Mouse (Mus musculus): ENCODE data around the gene Rab28. TPM values are rescaled to one million over a fixed set of nuclear protein-coding genes. Genes with fewer than 3 reads are reported as not detected.

The Rab28 gene
- 29.0 and 38.1 TPM in 2 replicates for polyA plus RNA-seq (2012; rRNA removed; ENCODE audit: low replicate concordance)

DNA sequence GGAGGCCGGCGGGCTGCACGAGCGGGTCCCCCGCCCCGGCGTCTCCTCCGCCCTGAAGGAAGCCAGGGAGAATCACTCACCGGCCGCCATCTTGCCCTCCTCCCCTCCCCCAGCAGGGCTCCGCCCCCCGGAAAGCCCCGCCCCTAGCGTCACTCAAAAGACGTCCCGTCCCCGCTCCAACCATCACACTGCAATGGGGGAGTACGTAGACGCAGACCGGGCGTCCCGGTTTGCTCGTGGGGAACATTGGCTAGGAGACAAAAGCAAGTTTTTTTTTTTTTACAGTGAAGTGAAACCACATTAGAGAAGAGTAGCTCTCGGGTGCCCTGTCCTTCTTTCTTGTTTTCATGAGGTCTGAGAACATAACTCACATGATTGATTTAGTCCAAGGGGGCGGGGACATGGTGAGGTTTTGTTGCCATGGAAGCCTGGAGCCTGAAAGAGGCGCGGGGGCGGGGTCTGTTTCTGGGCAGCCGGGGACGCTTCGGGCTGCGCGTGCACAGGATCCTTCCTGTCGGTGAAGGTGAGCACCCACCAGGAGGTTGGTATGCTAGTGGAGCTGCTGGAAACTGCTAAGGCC is at the start of gene Rab28:
Rab28 (minus strand) TSS at position 107 of the 580 bp plus-strand sequence.

Other genes starting within 250 kb of the Rab28 start
- 0.13 and 0.30 TPM in 2 replicates for gene Nkx3-2, start 56.3 kb upstream of the Rab28 start, polyA plus RNA-seq (2012; rRNA removed; ENCODE audit: low replicate concordance)
- 4.3 and 5.3 TPM in 2 replicates for gene Bod1l, start 136.2 kb upstream of the Rab28 start, polyA plus RNA-seq (2012; rRNA removed; ENCODE audit: low replicate concordance)

Data from subcutaneous adipose tissue, adult 2 months (tissue).